ENCODE assay signal across 13 mouse cellular contexts in genomic region chr1:84404880-84405279, GRCm38 (mm10). TPM values are rescaled to one million over a fixed set of nuclear protein-coding genes. Genes with fewer than 3 reads are reported as not detected.
DNase-seq lines count a peak whose midpoint lies in the region; ATAC-seq and TF ChIP-seq lines count a peak whose summit lies in the region.
"Had no signal": no experiment of that assay in that cellular context is flagged by ENCODE, and none has a peak within 500 bp of the region (broad histone marks: within the 10 kb centered on the region; RNA-seq: fewer than 3 reads in every experiment).

No protein-coding gene starts in this region.

- H3K9ac ChIP-seq in intestine, embryonic 15.5 days, result no peak overlapping the region
- H3K9ac ChIP-seq: embryonic facial prominence, embryonic 15.5 days had no signal

- H3K27me3 ChIP-seq in testis, adult 2 months (ENCODE audit: control insufficient read depth, insufficient read depth, low read length), result no peaks in the 10 kb centered on the region
- H3K27me3 ChIP-seq in intestine, embryonic 15.5 days (replicated peaks), result no peaks in the 10 kb centered on the region
- H3K27me3 ChIP-seq: embryonic facial prominence, embryonic 15.5 days had no signal

- no peaks in the 10 kb centered on the region for H3K9me3 ChIP-seq in intestine, embryonic 15.5 days
- H3K9me3 ChIP-seq: embryonic facial prominence, embryonic 15.5 days; limb, embryonic 10.5 days had no signal

- DNase-seq in gastrocnemius, adult 18-20 months (ENCODE audit: low spot score), result peak; percentile 42
- DNase-seq in gastrocnemius, postnatal 4 days (ENCODE audit: low spot score in 2 of 2), result no peak
- DNase-seq in ovary, postnatal 36 days (ENCODE audit: low spot score), result peak; percentile 13
- DNase-seq in ovary, adult 18-20 months (ENCODE audit: low spot score), result no peak
- peak; percentile 24 to 44 for DNase-seq in heart, postnatal 36 days
- DNase-seq: cerebellum, adult 8-10 months; kidney, adult 8-10 months; layer of hippocampus, adult 9-11 months had no signal

- no peak for ATAC-seq in CD4-positive, CD25-positive, alpha-beta regulatory T cell, adult 4 months
- ATAC-seq in intestine, embryonic 15.5 days, result no peak

- TF ChIP-seq CTCF in testis, adult 2 months (IDR thresholded peaks at IDR 0.05; ENCODE audit: control insufficient read depth, insufficient read depth, insufficient replicate concordance, low read depth, low read length), result no peak

- WGBS in intestine, embryonic 15.5 days, result 45% methylated on average over 12 of the region's 12 CpGs

- H3K4me1 ChIP-seq in testis, adult 2 months (ENCODE audit: control insufficient read depth, insufficient read depth, low read length), result no peaks in the 10 kb centered on the region; the same call in none of the 2 replicates
- H3K4me1 ChIP-seq in intestine, embryonic 15.5 days (replicated peaks), result no peaks in the 10 kb centered on the region
- H3K4me1 ChIP-seq: embryonic facial prominence, embryonic 15.5 days; limb, embryonic 10.5 days had no signal

- H3K4me3 ChIP-seq in testis, adult 2 months (ENCODE audit: control insufficient read depth, low read depth, low read length), result no peak overlapping the region
- H3K4me3 ChIP-seq in intestine, embryonic 15.5 days (replicated peaks), result no peak overlapping the region
- H3K4me3 ChIP-seq: embryonic facial prominence, embryonic 15.5 days; limb, embryonic 10.5 days had no signal

- H3K36me3 ChIP-seq in testis, adult 2 months (ENCODE audit: control insufficient read depth, insufficient read depth, low read length), result no peaks in the 10 kb centered on the region
- no peaks in the 10 kb centered on the region for H3K36me3 ChIP-seq in intestine, embryonic 15.5 days
- H3K36me3 ChIP-seq: embryonic facial prominence, embryonic 15.5 days; limb, embryonic 10.5 days had no signal

- no peak for TF ChIP-seq POLR2A in testis, adult 2 months (IDR thresholded peaks at IDR 0.05; ENCODE audit: control insufficient read depth, low read depth, low read length)

- H3K4me2 ChIP-seq in intestine, embryonic 15.5 days (replicated peaks), result no peak overlapping the region
- H3K4me2 ChIP-seq: embryonic facial prominence, embryonic 15.5 days had no signal

- 0 out of 2 replicates have a peak overlapping the region, but pooled peaks have one; percentile 8 for H3K27ac ChIP-seq in testis, adult 2 months (ENCODE audit: control insufficient read depth, insufficient read depth, low read depth, low read length)
- no peak overlapping the region for H3K27ac ChIP-seq in intestine, embryonic 15.5 days
- H3K27ac ChIP-seq: embryonic facial prominence, embryonic 15.5 days; limb, embryonic 10.5 days had no signal

- intact Hi-C loops in heart, postnatal 36 days (cut with DNase I), result no loop called here

RNA-seq across cellular contexts. Expression of gene Pid1, which starts 40.9 kb away (rescaled TPM):
- total RNA-seq in gastrocnemius, adult 18-20 months (2021), result 1 to 10 TPM; 4.0 to 5.9 TPM
- 10 to 100 TPM; 29.1 to 33.9 TPM for total RNA-seq in gastrocnemius, postnatal 4 days (2021)
- total RNA-seq in heart, postnatal 36 days (2021), result 10 to 100 TPM in 1 of 2 experiments, 1 to 10 TPM in 1; 7.3 to 12.7 TPM
- polyA plus RNA-seq in testis, adult 2 months (2012; rRNA removed), result 0.95 and 1.3 TPM in 2 replicates
- under 1 TPM; 0.28 to 0.98 TPM for polyA plus RNA-seq in CD4-positive, CD25-positive, alpha-beta regulatory T cell, adult 4 months (2017; shearing (Covaris generic))
- 21.3 and 22.0 TPM in 2 replicates for polyA plus RNA-seq in intestine, embryonic 15.5 days (2015; fragmentation: Nextera tagmentation; extraction: Ambion mirVana)

Comparison
In these comparisons a context has a peak if more than half of its experiments do, and no peak if none do; other contexts are left out.
1. DNase-seq: peak in gastrocnemius, adult 18-20 months (single experiment), ovary, postnatal 36 days (single experiment) and heart, postnatal 36 days (2 of 2); none in gastrocnemius, postnatal 4 days (0 of 2) and ovary, adult 18-20 months (single experiment).